Mouse (Mus musculus): ENCODE data around the gene Gm5726. TPM values are rescaled to one million over a fixed set of nuclear protein-coding genes. Genes with fewer than 3 reads are reported as not detected.
"Not testable (repeated sequence)": the region's sequence is repeated elsewhere in the genome, so short reads cannot be mapped to it uniquely, and the experiment has no call there.

Gm5726 gene
- total RNA-seq (2021): not detected

- DNase-seq (ENCODE audit: extremely low spot score in 1 of 2, low spot score in 2 of 2); intact Hi-C loops (cut with DNase I): not testable (repeated sequence)
Observed at GRCm38 (mm10) chr7:20545657-20546056, at the start of gene Gm5726. Gm5726 (minus strand) TSS chr7:20545757.

- intact Hi-C loops (cut with DNase I); DNase-seq (ENCODE audit: extremely low spot score in 1 of 2, low spot score in 2 of 2): not testable (repeated sequence)
Observed at GRCm38 (mm10) chr7:20576141-20576540, 30.6 kb upstream of the Gm5726 start, which contains the start of gene Gm4141. Gm4141 (minus strand) TSS chr7:20576241.

DNA sequence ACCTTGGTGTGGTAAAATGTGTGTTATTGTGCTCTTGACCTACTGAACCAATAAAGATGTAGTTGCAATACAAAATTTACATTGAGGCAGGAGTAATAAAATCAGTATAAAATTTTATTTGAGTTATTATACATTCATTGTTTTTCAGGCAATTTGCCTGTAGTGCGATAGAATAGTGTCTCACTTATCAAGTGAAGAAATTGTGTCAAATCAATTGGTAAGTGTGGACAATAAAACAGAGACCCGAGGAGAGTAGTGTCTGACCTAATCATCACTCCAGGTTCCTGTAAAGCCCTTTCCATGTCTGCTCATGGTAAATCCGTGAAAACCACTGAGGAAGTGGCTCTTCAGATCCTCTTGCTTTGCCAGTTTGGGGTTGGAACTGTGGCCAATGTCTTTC lies 12.0 kb downstream of the Gm5726 start, which contains the start of gene Vmn1r104:
Vmn1r104 (plus strand) TSS at position 301 of the 400 bp plus-strand sequence.
- not testable (repeated sequence) for DNase-seq (ENCODE audit: extremely low spot score in 1 of 2, low spot score in 2 of 2)

GRCm38 (mm10) chr7:20510434-20510833 lies 35.1 kb downstream of the Gm5726 start, which contains the start of gene Vmn1r103:
Vmn1r103 (minus strand) TSS chr7:20510534.
- intact Hi-C loops (cut with DNase I); DNase-seq (ENCODE audit: extremely low spot score in 1 of 2, low spot score in 2 of 2): not testable (repeated sequence)

More for the DNA sequence above, 12.0 kb downstream of the Gm5726 start, which contains the start of gene Vmn1r104:
- intact Hi-C loops (cut with DNase I): not testable (repeated sequence)

Other genes with a start within 250 kb of the Gm5726 start
- gene Gm4133, start 211.7 kb downstream of the Gm5726 start, total RNA-seq (2021): not detected
- not detected for gene Gm5728, start 170.3 kb downstream of the Gm5726 start, total RNA-seq (2021)
- gene Vmn1r100, start 127.8 kb downstream of the Gm5726 start, total RNA-seq (2021): not detected
- gene Vmn1r101, start 103.2 kb downstream of the Gm5726 start, total RNA-seq (2021): not detected
- gene Gm10670, start 70.8 kb downstream of the Gm5726 start, total RNA-seq (2021): not detected
- not detected for gene Vmn1r103, start 35.2 kb downstream of the Gm5726 start, total RNA-seq (2021)
- gene Vmn1r104, start 11.9 kb downstream of the Gm5726 start, total RNA-seq (2021): not detected
- gene Gm4141, start 30.5 kb upstream of the Gm5726 start, total RNA-seq (2021): not detected
- gene Gm4513, start 53.3 kb upstream of the Gm5726 start, total RNA-seq (2021): not detected
- not detected for gene Vmn1r107, start 123.2 kb upstream of the Gm5726 start, total RNA-seq (2021)
- not detected for gene Vmn1r111, start 157.5 kb upstream of the Gm5726 start, total RNA-seq (2021)
- not detected for gene Gm10668, start 184.9 kb upstream of the Gm5726 start, total RNA-seq (2021)
- gene Vmn1r112, start 225.4 kb upstream of the Gm5726 start, total RNA-seq (2021): not detected
- gene Vmn1r113, start 241.5 kb upstream of the Gm5726 start, total RNA-seq (2021): not detected

All from left cerebral cortex, postnatal 10 days (tissue).